Mouse (Mus musculus) embryonic fibroblast, embryonic 13.5 days (primary cell): ENCODE data around the gene Fam241b.

Source experiments
- CTCF ChIP-seq: IDR thresholded peaks from 2 replicates; pipeline ENCODE4 v1.5.1; 2011; ENCODE audit warnings: mild to moderate bottlenecking, control low read depth, low read length, moderate library complexity, borderline replicate concordance; ENCODE audit not compliant: insufficient read depth
- POLR2A ChIP-seq: IDR thresholded peaks from 2 replicates; pipeline ENCODE4 v1.6.1; 2011; ENCODE audit warnings: low read depth, mild to moderate bottlenecking, control low read depth, low read length, moderate library complexity

GRCm38 (mm10) chr10:62135696-62136470 is 7.8 kb downstream of the Fam241b start:
- TF ChIP-seq CTCF (no peak), POLR2A (no peak)
